ENCODE assay signal across 18 mouse cellular contexts in the genomic region with DNA sequence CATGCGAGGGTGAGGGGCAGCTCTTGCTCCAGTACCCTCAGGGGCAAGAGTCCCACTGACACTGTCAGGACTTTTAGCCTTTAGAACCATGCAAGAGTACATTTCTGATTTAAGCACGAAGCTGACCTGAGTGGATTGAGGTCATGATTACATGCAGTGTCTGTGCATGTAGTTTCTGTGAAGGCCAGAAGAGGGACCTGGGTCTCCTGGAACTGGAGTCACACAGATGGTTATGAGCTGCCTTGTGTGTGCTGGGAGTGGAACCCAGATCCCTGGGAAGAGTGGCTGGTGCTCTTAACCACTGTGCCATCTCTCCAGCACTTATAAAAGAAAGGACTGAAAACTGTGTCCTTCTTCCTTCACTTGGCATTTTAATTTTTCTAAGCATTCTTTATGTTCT.
"Had no signal": no experiment of that assay in that cellular context is flagged by ENCODE, and none has a peak within 500 bp of the region (broad histone marks: within the 10 kb centered on the region; RNA-seq: fewer than 3 reads in every experiment).

No protein-coding gene starts in this region.

- H3K9me3 ChIP-seq: kidney, embryonic 15.5 days; limb, embryonic 12.5 days; limb, embryonic 15.5 days; lung, embryonic 15.5 days; midbrain, embryonic 13.5 days had no signal

- H3K27me3 ChIP-seq: kidney, embryonic 15.5 days; limb, embryonic 15.5 days; lung, embryonic 15.5 days; midbrain, embryonic 13.5 days had no signal

- H3K27ac ChIP-seq: kidney, embryonic 15.5 days; limb, embryonic 12.5 days; limb, embryonic 15.5 days; liver, embryonic 14.5 days; lung, embryonic 15.5 days; midbrain, embryonic 13.5 days had no signal

- H3K4me1 ChIP-seq: midbrain, embryonic 13.5 days had no signal

- H3K9ac ChIP-seq: kidney, embryonic 15.5 days; limb, embryonic 12.5 days; limb, embryonic 15.5 days; liver, embryonic 14.5 days; liver, postnatal 0 days; lung, embryonic 15.5 days; midbrain, embryonic 13.5 days had no signal

- DNase-seq: kidney, adult 11 months; kidney, adult 8-10 months; kidney, postnatal 10 days; kidney, postnatal 36 days; left cerebral cortex, postnatal 4 days; liver, postnatal 0 days; lung, postnatal 14 days; lung, postnatal 4 days; retina, postnatal 1 day; thymus, postnatal 25 days had no signal

- H3K4me3 ChIP-seq: kidney, embryonic 15.5 days; limb, embryonic 12.5 days; limb, embryonic 15.5 days; lung, embryonic 15.5 days; midbrain, embryonic 13.5 days had no signal

- ATAC-seq: inflammation-experienced regulatory T-cells, adult 6 months; liver, postnatal 0 days; midbrain, embryonic 13.5 days had no signal

- H3K4me2 ChIP-seq: kidney, embryonic 15.5 days; limb, embryonic 12.5 days; limb, embryonic 15.5 days; liver, embryonic 11.5 days; lung, embryonic 15.5 days; midbrain, embryonic 13.5 days had no signal

- H3K36me3 ChIP-seq: kidney, embryonic 15.5 days; limb, embryonic 12.5 days; limb, embryonic 15.5 days; lung, embryonic 15.5 days; midbrain, embryonic 13.5 days had no signal
